Mouse (Mus musculus) lung, embryonic 15.5 days (tissue): ENCODE results near the gene Krtap17-1. TPM values are rescaled to one million over a fixed set of nuclear protein-coding genes. Genes with fewer than 3 reads are reported as not detected.

ENCODE experiments used
- ATAC-seq: fragments of 200-750 bp; cut with Nextera tagmentation; 2 replicates; pipeline ENCODE4 v1.8.0; 2017; ENCODE audit warnings: moderate number of reproducible peaks, borderline replicate concordance; ENCODE audit not compliant: low FRiP score, low TSS enrichment; ENCODE audit errors: extremely low read depth
- H3K27ac ChIP-seq: fragments of 300-500 bp; sonication (generic); 2 replicates; pipeline ENCODE4 v1.5.1; 2015; ENCODE audit warnings: moderate library complexity, mild to moderate bottlenecking, inconsistent platforms
- H3K27me3 ChIP-seq: fragments of 300-500 bp; sonication (generic); 2 replicates; pipeline ENCODE4 v1.6.1; 2015; ENCODE audit warnings: inconsistent platforms
- H3K36me3 ChIP-seq: fragments of 300-500 bp; sonication (generic); 2 replicates; pipeline ENCODE4 v1.6.1; 2015; ENCODE audit warnings: inconsistent platforms
- H3K4me1 ChIP-seq: fragments of 300-500 bp; sonication (generic); 2 replicates; pipeline ENCODE4 v1.6.1; 2015; ENCODE audit warnings: inconsistent platforms
- H3K4me2 ChIP-seq: fragments of 300-500 bp; sonication (generic); 2 replicates; pipeline ENCODE4 v1.6.1; 2015; ENCODE audit warnings: inconsistent platforms, mild to moderate bottlenecking, moderate library complexity
- H3K4me3 ChIP-seq: fragments of 300-500 bp; sonication (generic); 2 replicates; pipeline ENCODE4 v1.5.1; 2015; ENCODE audit warnings: mild to moderate bottlenecking, inconsistent platforms
- H3K9ac ChIP-seq: fragments of 300-500 bp; sonication (generic); 2 replicates; pipeline ENCODE4 v1.6.1; 2015; ENCODE audit warnings: inconsistent platforms
- H3K9me3 ChIP-seq: fragments of 300-500 bp; sonication (generic); 2 replicates; pipeline ENCODE4 v1.6.1; 2016; ENCODE audit warnings: inconsistent platforms
- WGBS: fragments of 180-500 bp; shearing (Covaris S2); methylation state at CpG from one replicate; pipeline ENCODE4 v1.1.7; 2015; 5-methylcytosine and 5-hydroxymethylcytosine counted together
- polyA plus RNA-seq: library from polyadenylated mRNA; unstranded; fragments of >200 nt; fragmentation: Nextera tagmentation; extraction: Ambion mirVana; gene quantifications from 2 replicates; pipeline ENCODE4 v1.2.1, GENCODE M21; 2015

Gene Krtap17-1
- polyA plus RNA-seq, 1 experiment from 2014 or later = 1.6 TPM

GRCm38 (mm10) chr11:99999091-99999490 lies 5.3 kb upstream of the Krtap17-1 start:
- H3K9ac ChIP-seq = no peak overlapping the region
- H3K4me1 ChIP-seq = peaks cover 2% of the 10 kb centered on the region; the same call in 1 of the 2 replicates
- H3K4me2 ChIP-seq = no peak overlapping the region
- ATAC-seq = no peak
- no peaks in the 10 kb centered on the region for H3K9me3 ChIP-seq
- no peaks in the 10 kb centered on the region for H3K36me3 ChIP-seq
- no peak overlapping the region for H3K27ac ChIP-seq
- WGBS = 82% methylated on average over 7 of the region's 7 CpGs
- no peak overlapping the region for H3K4me3 ChIP-seq
- H3K27me3 ChIP-seq = peaks cover 4% of the 10 kb centered on the region

- H3K4me3 ChIP-seq = no peak overlapping the region
- peaks cover 3% of the 10 kb centered on the region; the same call in 1 of the 2 replicates for H3K4me1 ChIP-seq
- ATAC-seq = no peak
- no peaks in the 10 kb centered on the region for H3K9me3 ChIP-seq
- H3K27ac ChIP-seq = no peak overlapping the region
- H3K36me3 ChIP-seq = no peaks in the 10 kb centered on the region
- H3K9ac ChIP-seq = no peak overlapping the region
- peaks cover 13% of the 10 kb centered on the region for H3K27me3 ChIP-seq
- 26% methylated on average over 4 of the region's 4 CpGs for WGBS
- no peak overlapping the region for H3K4me2 ChIP-seq
Measured at GRCm38 (mm10) chr11:99994384-99994661, 529 bp upstream of the Krtap17-1 start.

- 73% methylated on average over 3 of the region's 3 CpGs for WGBS
- H3K4me1 ChIP-seq = peaks cover 3% of the 10 kb centered on the region; the same call in 1 of the 2 replicates
- no peak overlapping the region for H3K27ac ChIP-seq
- ATAC-seq = no peak
- H3K9me3 ChIP-seq = no peaks in the 10 kb centered on the region
- peaks cover 13% of the 10 kb centered on the region for H3K27me3 ChIP-seq
- no peak overlapping the region for H3K4me3 ChIP-seq
- H3K4me2 ChIP-seq = no peak overlapping the region
- no peaks in the 10 kb centered on the region for H3K36me3 ChIP-seq
- no peak overlapping the region for H3K9ac ChIP-seq
Measured at GRCm38 (mm10) chr11:99990571-99990970, 3.2 kb downstream of the Krtap17-1 start.

- no peak for ATAC-seq
- no peak overlapping the region for H3K4me3 ChIP-seq
- H3K4me2 ChIP-seq = no peak overlapping the region
- no peaks in the 10 kb centered on the region for H3K9me3 ChIP-seq
- H3K9ac ChIP-seq = no peak overlapping the region
- peaks cover 3% of the 10 kb centered on the region; the same call in 1 of the 2 replicates for H3K4me1 ChIP-seq
- WGBS = 82% methylated on average over 6 of the region's 6 CpGs
- no peaks in the 10 kb centered on the region for H3K36me3 ChIP-seq
- H3K27me3 ChIP-seq = peaks cover 13% of the 10 kb centered on the region
- no peak overlapping the region for H3K27ac ChIP-seq
Measured at GRCm38 (mm10) chr11:99989881-99990405, 3.9 kb downstream of the Krtap17-1 start.

GRCm38 (mm10) chr11:99988530-99988929 lies 5.3 kb downstream of the Krtap17-1 start:
- ATAC-seq = no peak

GRCm38 (mm10) chr11:99986180-99986647 lies 7.6 kb downstream of the Krtap17-1 start, which contains the start of gene Krtap16-1:
Gene Krtap16-1, minus strand, starts transcription at chr11:99986597.
- H3K9ac ChIP-seq = no peak within 1 kb of the TSS
- H3K4me3 ChIP-seq = no peak within 1 kb of the TSS
- WGBS = 52% methylated on average over 8 of the region's 8 CpGs
- no peaks in the 10 kb centered on the region for H3K36me3 ChIP-seq
- H3K27ac ChIP-seq = no peak within 1 kb of the TSS
- ATAC-seq = no peak
- H3K9me3 ChIP-seq = no peaks in the 10 kb centered on the region
- H3K4me1 ChIP-seq = no peaks in the 10 kb centered on the region
- H3K27me3 ChIP-seq = no peaks in the 10 kb centered on the region
- no peak within 1 kb of the TSS for H3K4me2 ChIP-seq

More at GRCm38 (mm10) chr11:99988530-99988929, 5.3 kb downstream of the Krtap17-1 start:
- WGBS = 93% methylated on average over 3 of the region's 3 CpGs
- no peak overlapping the region for H3K4me2 ChIP-seq
- H3K4me3 ChIP-seq = no peak overlapping the region
- no peaks in the 10 kb centered on the region for H3K9me3 ChIP-seq
- H3K9ac ChIP-seq = no peak overlapping the region
- H3K27ac ChIP-seq = no peak overlapping the region
- H3K27me3 ChIP-seq = peaks cover 4% of the 10 kb centered on the region
- no peaks in the 10 kb centered on the region for H3K4me1 ChIP-seq
- no peaks in the 10 kb centered on the region for H3K36me3 ChIP-seq

- Histone ChIP-seq H3K9me3 (no peaks in the 10 kb centered on the region), H3K36me3 (no peaks in the 10 kb centered on the region), H3K9ac (no peak overlapping the region), H3K27ac (no peak overlapping the region), H3K4me2 (no peak overlapping the region), H3K4me3 (no peak overlapping the region), H3K4me1 (no peaks in the 10 kb centered on the region), H3K27me3 (no peaks in the 10 kb centered on the region)
- WGBS = 65% methylated on average over 20 of the region's 20 CpGs
- ATAC-seq = no peak; the same call in 1 of the 2 replicates
Measured at GRCm38 (mm10) chr11:99985291-99986092, 8.3 kb downstream of the Krtap17-1 start.

GRCm38 (mm10) chr11:99983442-99983841 lies 10.4 kb downstream of the Krtap17-1 start:
- Histone ChIP-seq H3K4me1 (no peaks in the 10 kb centered on the region), H3K36me3 (no peaks in the 10 kb centered on the region), H3K9me3 (no peaks in the 10 kb centered on the region), H3K9ac (no peak overlapping the region), H3K4me3 (no peak overlapping the region), H3K27me3 (no peaks in the 10 kb centered on the region), H3K4me2 (no peak overlapping the region), H3K27ac (no peak overlapping the region)
- WGBS = 85% methylated on average over 1 of the region's 1 CpGs
- ATAC-seq = no peak

GRCm38 (mm10) chr11:99982731-99983130 lies 11.1 kb downstream of the Krtap17-1 start:
- 82% methylated on average over 9 of the region's 9 CpGs for WGBS
- H3K9me3 ChIP-seq = no peaks in the 10 kb centered on the region
- ATAC-seq = no peak
- H3K4me2 ChIP-seq = no peak overlapping the region
- H3K27ac ChIP-seq = no peak overlapping the region
- no peak overlapping the region for H3K4me3 ChIP-seq
- H3K9ac ChIP-seq = no peak overlapping the region
- H3K36me3 ChIP-seq = no peaks in the 10 kb centered on the region
- no peaks in the 10 kb centered on the region for H3K27me3 ChIP-seq
- no peaks in the 10 kb centered on the region for H3K4me1 ChIP-seq

GRCm38 (mm10) chr11:99978953-99979352 lies 14.8 kb downstream of the Krtap17-1 start, which contains the start of gene Krtap29-1:
Gene Krtap29-1, minus strand, starts transcription at chr11:99979053.
- 68% methylated on average over 5 of the region's 5 CpGs for WGBS
- H3K27ac ChIP-seq = no peak within 1 kb of the TSS
- H3K9me3 ChIP-seq = peaks cover 2% of the 10 kb centered on the region; the same call in 1 of the 2 replicates
- no peak within 1 kb of the TSS for H3K4me2 ChIP-seq
- H3K4me1 ChIP-seq = no peaks in the 10 kb centered on the region
- ATAC-seq = no peak
- H3K4me3 ChIP-seq = no peak within 1 kb of the TSS
- no peak within 1 kb of the TSS for H3K9ac ChIP-seq
- H3K27me3 ChIP-seq = no peaks in the 10 kb centered on the region
- no peaks in the 10 kb centered on the region for H3K36me3 ChIP-seq

GRCm38 (mm10) chr11:99965961-99966360 lies 27.8 kb downstream of the Krtap17-1 start:
- 10% methylated on average over 2 of the region's 2 CpGs for WGBS
- H3K27ac ChIP-seq = no peak overlapping the region
- no peak overlapping the region for H3K4me3 ChIP-seq
- no peaks in the 10 kb centered on the region for H3K36me3 ChIP-seq
- H3K27me3 ChIP-seq = no peaks in the 10 kb centered on the region
- no peak overlapping the region for H3K4me2 ChIP-seq
- H3K4me1 ChIP-seq = no peaks in the 10 kb centered on the region
- no peak for ATAC-seq
- no peaks in the 10 kb centered on the region for H3K9me3 ChIP-seq
- H3K9ac ChIP-seq = no peak overlapping the region

- Histone ChIP-seq H3K27ac (no peak overlapping the region), H3K9me3 (no peaks in the 10 kb centered on the region), H3K4me2 (no peak overlapping the region), H3K36me3 (no peaks in the 10 kb centered on the region), H3K27me3 (no peaks in the 10 kb centered on the region), H3K9ac (no peak overlapping the region), H3K4me3 (no peak overlapping the region), H3K4me1 (no peaks in the 10 kb centered on the region)
- WGBS = 55% methylated on average over 6 of the region's 6 CpGs
- ATAC-seq = no peak
Measured at GRCm38 (mm10) chr11:99964213-99964612, 29.6 kb downstream of the Krtap17-1 start.
